Mouse (Mus musculus) liver, embryonic 14.5 days (tissue): ENCODE results near the gene Morn4. TPM values are rescaled to one million over a fixed set of nuclear protein-coding genes. Genes with fewer than 3 reads are reported as not detected.

ENCODE experiments used
- ATAC-seq: fragments of 200-750 bp; cut with Nextera tagmentation; 2 replicates; pipeline ENCODE4 v1.8.0; 2017; ENCODE audit warnings: moderate number of reproducible peaks, mild to moderate bottlenecking, moderate library complexity; ENCODE audit not compliant: insufficient read depth
- DNase-seq, 3 experiments: peaks; one replicate each; pipeline ENCODE4 v3.0.0-alpha.2; 2012 to 2013; ENCODE audit warnings: low read depth in 3 of 3, low spot score in 3 of 3
- H3K27ac ChIP-seq: fragments of 300-500 bp; sonication (generic); 2 replicates; pipeline ENCODE4 v1.5.1; 2014; ENCODE audit warnings: moderate library complexity, mild to moderate bottlenecking, control low read depth, inconsistent platforms
- H3K27me3 ChIP-seq: fragments of 300-500 bp; sonication (generic); 2 replicates; pipeline ENCODE4 v1.6.1; 2014; ENCODE audit warnings: mild to moderate bottlenecking, low read length, moderate library complexity; ENCODE audit not compliant: control insufficient read depth, insufficient read depth
- H3K36me3 ChIP-seq: fragments of 300-500 bp; sonication (generic); replicated peaks from 2 replicates; pipeline ENCODE4 v1.6.1; 2014; ENCODE audit warnings: low read depth; ENCODE audit not compliant: control insufficient read depth, insufficient read depth
- H3K4me1 ChIP-seq, 2 experiments: fragments of 200-500 bp in 1 of 2; fragments of 300-500 bp in 1 of 2; sonication (generic) in 1 of 2; replicated peaks; 2 replicates each; pipeline ENCODE4 v1.6.1; 2012 to 2014; ENCODE audit warnings: antibody characterized with exemption in 1 of 2, inconsistent platforms in 1 of 2, low read length in 1 of 2; ENCODE audit not compliant: control insufficient read depth in 2 of 2, insufficient read depth in 2 of 2
- H3K4me2 ChIP-seq: fragments of 300-500 bp; sonication (generic); 2 replicates; pipeline ENCODE4 v1.6.1; 2014; ENCODE audit warnings: low read depth, mild to moderate bottlenecking, control low read depth, moderate library complexity
- H3K4me3 ChIP-seq, 2 experiments: fragments of 200-500 bp in 1 of 2; fragments of 300-500 bp in 1 of 2; sonication (generic) in 1 of 2; 2 replicates each; pipeline ENCODE4 v1.5.1; 2012 to 2014; ENCODE audit warnings: low read depth in 2 of 2, low read length in 2 of 2, mild to moderate bottlenecking in 2 of 2, control low read depth in 1 of 2, inconsistent platforms in 1 of 2, moderate library complexity in 1 of 2; ENCODE audit not compliant: insufficient read depth in 1 of 2
- H3K9ac ChIP-seq: fragments of 300-500 bp; sonication (generic); replicated peaks from 2 replicates; pipeline ENCODE4 v1.6.1; 2014; ENCODE audit warnings: mild to moderate bottlenecking, control low read depth, moderate library complexity
- H3K9me3 ChIP-seq: fragments of 300-500 bp; sonication (generic); 2 replicates; pipeline ENCODE4 v1.6.1; 2016; ENCODE audit warnings: low read length, mixed read lengths; ENCODE audit not compliant: control insufficient read depth
- CTCF ChIP-seq: IDR thresholded peaks from 2 replicates; pipeline ENCODE4 v1.5.1; 2016; ENCODE audit warnings: antibody characterized with exemption, low read depth, control low read depth
- EP300 ChIP-seq: IDR thresholded peaks from 2 replicates; pipeline ENCODE4 v1.6.1; 2016; ENCODE audit warnings: antibody characterized with exemption, low read depth
- WGBS: fragments of 180-500 bp; shearing (Covaris S2); extraction: QIAGEN DNeasy Blood & Tissue Kit; methylation state at CpG from one replicate; pipeline ENCODE4 v1.1.7; 2014; ENCODE audit not compliant: insufficient replicate concordance; 5-methylcytosine and 5-hydroxymethylcytosine counted together
- polyA plus RNA-seq, 2 experiments: library from polyadenylated mRNA; depleted of rRNA in 1 of 2; stranded (reverse) in 1 of 2; unstranded in 1 of 2; fragments of >200 nt; fragmentation: Nextera tagmentation in 1 of 2; extraction: Ambion mirVana in 1 of 2; gene quantifications; 2 replicates each; pipeline versions ENCODE4 v1.2.1 to v1.2.3; 2012 to 2014

Morn4 gene
- polyA plus RNA-seq, 2 experiments: 1.4 to 1.6 TPM

- H3K4me2 ChIP-seq: no peak overlapping the region
- WGBS: 72% methylated on average over 14 of the region's 14 CpGs
- H3K27ac ChIP-seq: no peak overlapping the region
- no peaks in the 10 kb centered on the region for H3K4me1 ChIP-seq
- ATAC-seq: no peak
- DNase-seq: no peak
- TF ChIP-seq EP300: no peak
- no peak for TF ChIP-seq CTCF
- H3K9ac ChIP-seq: no peak overlapping the region
- no peaks in the 10 kb centered on the region for H3K27me3 ChIP-seq
- H3K9me3 ChIP-seq: no peaks in the 10 kb centered on the region
- no peak overlapping the region for H3K4me3 ChIP-seq
- no peaks in the 10 kb centered on the region for H3K36me3 ChIP-seq
These were observed 52.5 kb downstream of the Morn4 start for GRCm38 (mm10) chr19:42033611-42034010.

DNA sequence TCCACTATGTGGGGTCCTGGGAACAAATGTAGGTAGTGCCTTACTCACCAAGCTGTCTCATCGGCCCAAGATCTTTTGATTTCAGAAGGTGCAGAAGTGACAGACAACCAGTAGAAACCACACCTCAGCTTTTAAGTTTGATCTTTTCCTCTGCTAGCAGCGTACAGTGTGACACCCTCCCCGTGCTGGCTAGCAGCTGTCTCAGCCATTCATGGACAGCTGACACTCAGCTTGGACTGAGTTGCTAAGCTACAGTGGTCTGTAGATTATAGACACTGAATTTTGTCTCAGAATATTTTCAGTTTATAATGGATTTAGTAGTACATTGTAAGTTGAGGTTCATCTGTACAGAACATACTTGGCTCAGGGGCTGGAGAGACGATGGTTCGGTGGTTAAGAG lies 55.0 kb downstream of the Morn4 start:
- H3K27ac ChIP-seq: no peak overlapping the region
- H3K9me3 ChIP-seq: no peaks in the 10 kb centered on the region
- no peaks in the 10 kb centered on the region for H3K4me1 ChIP-seq
- no peaks in the 10 kb centered on the region for H3K27me3 ChIP-seq
- ATAC-seq: no peak
- no peak for TF ChIP-seq CTCF
- TF ChIP-seq EP300: no peak
- H3K36me3 ChIP-seq: no peaks in the 10 kb centered on the region
- no peak overlapping the region for H3K4me3 ChIP-seq
- 66% methylated on average over 5 of the region's 5 CpGs for WGBS
- H3K4me2 ChIP-seq: no peak overlapping the region
- H3K9ac ChIP-seq: no peak overlapping the region
- DNase-seq: no peak

- Histone ChIP-seq H3K4me1 (no peaks in the 10 kb centered on the region), H3K4me3 (no peak overlapping the region), H3K27me3 (no peaks in the 10 kb centered on the region), H3K27ac (no peak overlapping the region), H3K36me3 (no peaks in the 10 kb centered on the region), H3K4me2 (no peak overlapping the region), H3K9ac (no peak overlapping the region), H3K9me3 (no peaks in the 10 kb centered on the region)
- peak in 1 of 3 experiments; percentile 27 for DNase-seq
- TF ChIP-seq CTCF: peak; percentile 97
- TF ChIP-seq EP300: no peak
- ATAC-seq: 0 out of 2 replicates have a peak, but pooled peaks have one; percentile 48
- WGBS: 4% methylated on average over 5 of the region's 5 CpGs
These were observed 60.0 kb downstream of the Morn4 start for GRCm38 (mm10) chr19:42026158-42026557.

Other genes with a start within 250 kb of the Morn4 start
- 5.2 and 5.4 TPM in 2 replicates for gene Frat2, start 238.2 kb downstream of the Morn4 start, polyA plus RNA-seq (2012; rRNA removed)
- 2.9 and 3.4 TPM in 2 replicates for gene Frat2, start 238.2 kb downstream of the Morn4 start, polyA plus RNA-seq (2014; fragmentation: Nextera tagmentation; extraction: Ambion mirVana)
- gene Rrp12, start 190.2 kb downstream of the Morn4 start, polyA plus RNA-seq (2012; rRNA removed): 4.8 and 6.0 TPM in 2 replicates
- gene Rrp12, start 190.2 kb downstream of the Morn4 start, polyA plus RNA-seq (2014; fragmentation: Nextera tagmentation; extraction: Ambion mirVana): 5.0 and 7.4 TPM in 2 replicates
- 100.0 and 123 TPM in 2 replicates for gene Pgam1, start 174.4 kb downstream of the Morn4 start, polyA plus RNA-seq (2012; rRNA removed)
- gene Pgam1, start 174.4 kb downstream of the Morn4 start, polyA plus RNA-seq (2014; fragmentation: Nextera tagmentation; extraction: Ambion mirVana): 172 and 190 TPM in 2 replicates
- gene Exosc1, start 152.9 kb downstream of the Morn4 start, polyA plus RNA-seq (2012; rRNA removed): 17.9 and 20.4 TPM in 2 replicates
- 38.8 and 40.1 TPM in 2 replicates for gene Exosc1, start 152.9 kb downstream of the Morn4 start, polyA plus RNA-seq (2014; fragmentation: Nextera tagmentation; extraction: Ambion mirVana)
- gene Zdhhc16, start 152.9 kb downstream of the Morn4 start, polyA plus RNA-seq (2012; rRNA removed): 25.6 and 27.0 TPM in 2 replicates
- 25.9 and 28.5 TPM in 2 replicates for gene Zdhhc16, start 152.9 kb downstream of the Morn4 start, polyA plus RNA-seq (2014; fragmentation: Nextera tagmentation; extraction: Ambion mirVana)
- gene Mms19, start 105.2 kb downstream of the Morn4 start, polyA plus RNA-seq (2012; rRNA removed): 18.2 and 18.5 TPM in 2 replicates
- 10.4 and 10.8 TPM in 2 replicates for gene Mms19, start 105.2 kb downstream of the Morn4 start, polyA plus RNA-seq (2014; fragmentation: Nextera tagmentation; extraction: Ambion mirVana)
- gene Ubtd1, start 104.6 kb downstream of the Morn4 start, polyA plus RNA-seq (2012; rRNA removed): 4.2 and 4.4 TPM in 2 replicates
- 1.9 and 2.0 TPM in 2 replicates for gene Ubtd1, start 104.6 kb downstream of the Morn4 start, polyA plus RNA-seq (2014; fragmentation: Nextera tagmentation; extraction: Ambion mirVana)
- 0.08 TPM in 1 of 2 replicates, not detected in the other for gene Ankrd2, start 50.4 kb downstream of the Morn4 start, polyA plus RNA-seq (2012; rRNA removed)
- gene Ankrd2, start 50.4 kb downstream of the Morn4 start, polyA plus RNA-seq (2014; fragmentation: Nextera tagmentation; extraction: Ambion mirVana): not detected in 2 replicates
- gene Hoga1, start 40.7 kb downstream of the Morn4 start, polyA plus RNA-seq (2012; rRNA removed): 22.1 and 25.8 TPM in 2 replicates
- gene Hoga1, start 40.7 kb downstream of the Morn4 start, polyA plus RNA-seq (2014; fragmentation: Nextera tagmentation; extraction: Ambion mirVana): 30.4 and 36.8 TPM in 2 replicates
- gene 4933411K16Rik, start 34.1 kb downstream of the Morn4 start, polyA plus RNA-seq (2012; rRNA removed): 0.92 and 1.1 TPM in 2 replicates
- not detected in 2 replicates for gene 4933411K16Rik, start 34.1 kb downstream of the Morn4 start, polyA plus RNA-seq (2014; fragmentation: Nextera tagmentation; extraction: Ambion mirVana)
- gene Pi4k2a, start 4.1 kb upstream of the Morn4 start, polyA plus RNA-seq (2012; rRNA removed): 8.1 and 8.6 TPM in 2 replicates
- 9.1 and 11.6 TPM in 2 replicates for gene Pi4k2a, start 4.1 kb upstream of the Morn4 start, polyA plus RNA-seq (2014; fragmentation: Nextera tagmentation; extraction: Ambion mirVana)
- 7.2 and 8.5 TPM in 2 replicates for gene Avpi1, start 42.7 kb upstream of the Morn4 start, polyA plus RNA-seq (2012; rRNA removed)
- 20.4 and 21.7 TPM in 2 replicates for gene Avpi1, start 42.7 kb upstream of the Morn4 start, polyA plus RNA-seq (2014; fragmentation: Nextera tagmentation; extraction: Ambion mirVana)
- 7.6 and 8.6 TPM in 2 replicates for gene Marveld1, start 61.0 kb upstream of the Morn4 start, polyA plus RNA-seq (2012; rRNA removed)
- gene Marveld1, start 61.0 kb upstream of the Morn4 start, polyA plus RNA-seq (2014; fragmentation: Nextera tagmentation; extraction: Ambion mirVana): 1.6 and 2.4 TPM in 2 replicates
- 6.8 and 8.5 TPM in 2 replicates for gene Zfyve27, start 77.6 kb upstream of the Morn4 start, polyA plus RNA-seq (2012; rRNA removed)
- 3.9 and 4.2 TPM in 2 replicates for gene Zfyve27, start 77.6 kb upstream of the Morn4 start, polyA plus RNA-seq (2014; fragmentation: Nextera tagmentation; extraction: Ambion mirVana)
- gene Sfrp5, start 115.9 kb upstream of the Morn4 start, polyA plus RNA-seq (2012; rRNA removed): not detected in 2 replicates
- gene Sfrp5, start 115.9 kb upstream of the Morn4 start, polyA plus RNA-seq (2014; fragmentation: Nextera tagmentation; extraction: Ambion mirVana): 0.05 TPM in 1 of 2 replicates, not detected in the other
- 0.02 TPM in 1 of 2 replicates, not detected in the other for gene Golga7b, start 161.2 kb upstream of the Morn4 start, polyA plus RNA-seq (2012; rRNA removed)
- gene Golga7b, start 161.2 kb upstream of the Morn4 start, polyA plus RNA-seq (2014; fragmentation: Nextera tagmentation; extraction: Ambion mirVana): not detected in 2 replicates